Mouse (Mus musculus): ENCODE results near the gene Rnasel. TPM values are rescaled to one million over a fixed set of nuclear protein-coding genes. Genes with fewer than 3 reads are reported as not detected.

The Rnasel gene
- total RNA-seq (2021): 1 to 10 TPM; 8.8 to 9.3 TPM

DNA sequence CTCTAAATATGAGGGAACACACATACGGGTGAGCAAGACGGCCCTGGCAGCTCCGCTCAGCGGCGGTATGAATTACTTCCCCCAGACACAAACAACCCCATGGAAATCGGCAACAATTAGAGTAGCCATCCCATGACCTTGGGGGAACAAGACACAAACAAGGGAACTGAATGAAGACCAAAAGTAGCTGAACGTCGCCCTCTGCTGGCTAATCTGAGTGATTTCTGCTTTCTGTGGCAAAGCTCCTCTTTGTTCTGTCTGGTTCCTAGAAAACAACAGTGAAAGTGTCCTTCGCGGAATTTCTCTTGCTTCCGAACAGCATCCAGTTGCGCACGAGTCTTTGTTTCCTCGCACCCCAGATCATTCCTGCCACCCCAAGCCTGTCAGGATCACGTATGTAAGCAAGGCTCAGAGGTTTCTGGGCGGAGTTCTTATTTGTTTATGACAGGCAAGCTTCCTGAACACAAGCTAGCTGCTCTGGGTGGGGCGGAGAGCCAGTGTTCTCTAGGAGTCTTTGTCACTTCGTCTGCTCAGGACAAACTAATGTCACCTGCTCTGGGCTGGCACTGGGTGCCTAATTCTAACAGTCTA is at the start of gene Rnasel:
Gene Rnasel, plus strand, starts transcription at position 216 of the 591 bp plus-strand sequence.
- intact Hi-C loops (cut with DNase I): loop anchor here (5.0 to 10.0 kb wide), 2 partner anchors 98 to 265 kb away; partner anchors contain the start of gene Dhx9
- DNase-seq (ENCODE audit: low spot score in 2 of 2): peak; percentile 59 to 73

DNA sequence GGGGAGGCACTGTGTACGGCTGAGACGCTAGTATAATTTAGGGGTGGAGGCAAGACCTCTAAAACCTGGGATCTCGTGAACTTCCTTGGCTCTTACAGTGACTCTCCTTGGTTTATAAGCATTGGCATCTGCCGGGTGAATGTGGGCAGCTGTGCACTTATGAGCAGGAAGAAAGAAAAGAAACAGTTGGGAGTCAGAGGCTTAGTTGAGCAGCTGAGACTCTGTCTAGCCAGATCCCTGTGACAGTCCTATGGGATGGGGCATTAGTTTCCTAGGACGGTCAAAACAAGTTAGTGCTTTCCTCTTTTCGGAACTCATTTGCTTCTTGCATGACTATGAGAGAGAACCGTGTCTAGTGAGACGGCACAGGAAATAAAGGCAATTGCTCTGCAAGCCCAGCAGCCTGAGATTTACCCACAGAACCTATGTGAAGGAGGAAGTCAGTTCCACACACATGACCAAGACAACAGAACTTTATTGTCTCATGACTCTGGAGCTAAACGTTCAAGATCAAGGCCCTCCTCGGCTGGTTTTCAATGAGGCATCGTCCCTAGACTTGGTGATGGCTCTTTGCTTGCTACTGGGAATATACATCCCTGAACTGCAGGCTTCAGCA is 48.7 kb upstream of the Rnasel start:
- intact Hi-C loops (cut with DNase I): no loop called here
- DNase-seq (ENCODE audit: low spot score in 2 of 2): no peak

DNA sequence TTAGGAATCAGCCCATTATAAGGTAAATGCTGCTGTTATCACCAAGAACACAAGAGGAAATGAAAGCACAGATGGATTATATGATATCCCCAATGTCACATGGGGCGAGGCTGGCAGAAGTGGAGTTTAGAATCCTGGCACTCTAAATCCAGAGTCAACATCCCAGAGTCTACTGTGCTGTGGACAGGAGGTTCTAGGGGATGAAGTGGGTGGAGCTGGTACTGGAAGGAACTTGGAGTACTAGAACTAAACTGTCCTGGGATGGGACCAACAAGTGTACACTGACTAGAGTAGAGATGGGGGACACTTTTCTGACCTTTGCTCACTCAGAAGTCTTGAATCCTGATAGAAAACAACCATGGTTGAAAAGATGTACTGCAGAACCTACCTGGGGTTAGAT is 47.8 kb upstream of the Rnasel start:
- no peak for DNase-seq (ENCODE audit: low spot score in 2 of 2)
- intact Hi-C loops (cut with DNase I): no loop called here

DNA sequence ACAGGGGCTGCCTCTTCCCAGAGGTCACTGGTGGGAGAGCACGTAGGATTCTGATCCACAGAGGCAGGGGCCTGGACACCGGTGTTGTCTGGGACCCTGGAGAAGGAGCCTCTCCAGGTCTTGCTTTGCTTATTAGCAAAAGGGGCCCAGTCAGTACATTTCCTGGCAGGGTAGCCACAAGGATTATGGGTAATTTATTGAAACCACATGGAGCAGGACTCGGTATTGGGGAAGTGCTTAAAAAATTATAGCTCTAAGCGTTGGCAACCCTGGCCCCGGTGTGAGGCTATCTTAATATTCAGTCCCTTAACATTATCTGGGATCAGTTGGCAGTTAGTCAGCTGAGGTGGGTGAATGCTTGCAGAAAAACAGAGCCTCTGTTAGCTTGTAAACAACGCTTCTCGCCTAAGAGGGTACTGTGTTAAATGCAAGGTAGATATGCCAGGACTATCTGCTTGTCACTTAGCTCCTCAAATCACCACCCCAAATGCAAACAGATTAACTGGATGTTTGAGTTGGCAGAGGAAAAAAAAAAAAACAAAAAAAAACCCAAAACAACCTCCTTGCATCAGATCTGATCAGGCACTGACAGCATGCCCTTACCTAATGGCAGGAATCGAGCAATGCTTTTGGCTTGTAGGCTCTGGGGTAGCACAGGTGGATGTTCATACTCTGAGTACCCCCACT is 46.9 kb upstream of the Rnasel start:
- DNase-seq (ENCODE audit: low spot score in 2 of 2): no peak
- intact Hi-C loops (cut with DNase I): no loop called here

DNA sequence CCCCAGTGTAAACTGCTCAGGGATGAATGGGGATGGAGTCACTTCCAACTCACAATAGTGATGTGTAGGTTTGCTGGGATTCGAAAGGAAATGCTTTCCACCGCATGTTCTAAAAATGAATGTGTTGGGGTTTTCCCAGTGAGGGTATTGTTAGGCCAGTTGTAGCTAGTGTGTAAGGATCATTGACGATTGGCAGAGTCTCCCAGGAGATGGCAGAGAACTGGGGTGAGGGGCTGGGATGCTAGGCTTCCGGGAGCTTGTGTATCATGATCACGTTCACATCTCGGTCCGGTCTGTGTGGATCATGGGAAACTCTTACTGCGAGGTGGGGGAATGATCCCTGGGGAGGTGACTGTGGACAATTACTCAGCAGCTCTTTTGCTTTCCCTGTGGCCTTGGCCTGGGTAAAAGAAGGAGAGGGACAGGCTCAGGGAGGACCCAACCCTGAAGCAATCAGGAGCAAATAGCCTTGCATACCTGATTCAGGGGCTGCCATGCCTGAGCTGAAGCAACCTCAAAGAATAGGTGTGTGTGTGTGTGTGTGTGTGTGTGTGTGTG is 46.3 kb upstream of the Rnasel start:
- intact Hi-C loops (cut with DNase I): no loop called here
- DNase-seq (ENCODE audit: low spot score in 2 of 2): no peak

DNA sequence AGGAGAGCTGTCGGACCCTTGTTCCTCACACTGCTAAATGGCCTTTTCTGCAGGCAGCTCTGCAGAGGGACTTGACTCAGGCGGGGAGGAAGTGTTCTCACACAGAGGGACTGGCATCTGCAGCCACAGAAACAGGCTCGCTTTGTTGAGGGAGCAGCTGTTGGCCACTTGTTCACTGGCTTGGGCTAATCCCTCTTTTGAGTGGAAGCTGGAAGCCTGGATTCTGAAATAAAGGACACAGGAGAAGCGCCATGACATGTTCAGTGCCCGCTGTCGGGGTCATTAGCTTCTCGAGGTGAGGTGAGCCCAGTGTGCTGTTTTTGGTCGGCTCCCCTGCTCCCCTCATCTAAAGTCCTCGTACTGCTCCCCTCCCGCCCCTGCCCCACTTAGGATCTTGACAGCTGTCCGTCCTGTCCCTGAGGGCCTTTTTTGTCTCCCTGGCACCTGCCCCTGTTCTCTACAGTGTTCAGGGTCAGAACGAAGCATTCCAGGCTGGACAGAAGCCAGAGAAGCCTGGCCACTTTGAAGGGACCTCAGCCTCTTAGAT is 45.7 kb upstream of the Rnasel start:
- DNase-seq (ENCODE audit: low spot score in 2 of 2): peak; percentile 38 to 64
- intact Hi-C loops (cut with DNase I): no loop called here

DNA sequence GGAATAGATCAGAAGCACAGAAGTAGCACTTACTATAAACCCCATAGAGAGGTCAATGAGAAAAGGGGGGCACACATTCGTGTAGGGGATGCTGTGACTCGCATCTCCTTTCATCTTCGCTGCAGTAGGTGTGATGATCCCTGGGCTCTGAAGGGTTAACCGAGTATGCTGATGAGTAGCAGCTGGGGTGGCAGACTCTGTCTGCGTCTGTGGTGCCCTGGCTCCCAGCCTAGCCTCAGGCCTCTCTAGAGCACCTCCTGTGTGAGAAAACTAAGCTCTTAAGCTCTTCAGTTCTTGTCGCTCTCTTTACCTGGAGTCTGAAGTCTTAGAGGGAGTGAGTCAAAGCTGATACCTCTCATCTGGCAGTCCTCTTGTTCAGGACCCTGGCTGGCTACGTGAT is 45.1 kb upstream of the Rnasel start:
- intact Hi-C loops (cut with DNase I): no loop called here
- DNase-seq (ENCODE audit: low spot score in 2 of 2): no peak

DNA sequence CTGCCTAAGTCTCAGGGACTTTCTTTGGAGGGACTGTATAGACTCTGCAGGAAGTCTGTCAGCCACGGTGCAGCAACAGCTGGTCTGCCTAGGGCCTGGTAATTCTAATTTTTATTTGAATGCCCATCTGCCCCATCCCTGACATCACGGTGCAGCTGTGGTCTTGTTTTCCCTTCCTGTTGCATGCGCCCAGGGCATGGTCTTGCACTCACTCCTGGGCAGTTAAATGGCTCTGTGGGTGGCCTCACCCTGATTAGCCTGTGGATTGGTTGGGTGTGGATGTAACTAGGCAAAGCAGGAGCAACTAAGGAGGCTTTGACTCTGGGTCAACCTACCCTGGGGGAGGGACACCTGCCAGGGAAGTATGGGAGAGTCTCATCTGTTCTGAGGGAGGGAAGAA is 44.2 kb upstream of the Rnasel start:
- no peak for DNase-seq (ENCODE audit: low spot score in 2 of 2)
- intact Hi-C loops (cut with DNase I): no loop called here

DNA sequence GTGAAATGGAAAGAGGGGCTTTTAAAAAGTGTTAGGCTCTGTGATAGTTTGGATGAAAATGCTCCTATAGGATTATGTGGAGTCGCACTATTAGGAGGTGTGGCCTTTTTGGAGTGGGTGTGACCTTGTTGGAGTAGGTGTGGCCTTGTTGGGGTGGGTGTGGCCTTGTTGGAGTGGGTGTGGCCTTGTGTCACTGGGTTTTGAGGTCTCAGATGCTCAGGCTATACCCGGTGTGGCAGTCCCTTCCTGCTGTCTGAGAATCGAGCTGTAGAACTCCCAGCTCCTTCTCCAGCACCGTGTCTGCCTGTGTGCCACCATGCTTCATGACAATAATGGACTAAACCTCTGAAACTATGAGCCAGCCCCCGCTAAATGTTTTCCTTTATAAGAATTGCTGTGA is 40.6 kb upstream of the Rnasel start:
- DNase-seq (ENCODE audit: low spot score in 2 of 2): no peak

DNA sequence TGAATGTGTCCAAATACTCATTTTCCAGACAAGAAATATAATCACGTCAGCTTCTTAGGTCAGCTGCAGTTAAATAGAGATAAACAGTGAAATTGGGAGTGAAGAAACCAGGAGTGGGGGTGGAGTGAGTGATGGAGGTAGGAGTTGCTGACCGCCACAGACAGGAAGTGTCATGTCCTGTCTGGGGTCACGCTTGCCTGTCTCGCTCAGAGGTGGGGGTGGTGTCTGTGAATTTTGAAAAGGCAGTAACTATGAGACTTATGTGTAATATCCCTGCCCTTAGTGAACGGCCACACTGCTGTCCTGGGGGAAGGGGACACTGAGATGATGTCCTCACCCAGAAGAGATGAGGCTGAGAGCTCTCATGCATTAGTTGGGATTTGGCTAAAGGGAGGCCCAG is 39.8 kb upstream of the Rnasel start:
- intact Hi-C loops (cut with DNase I): no loop called here
- no peak for DNase-seq (ENCODE audit: low spot score in 2 of 2)

More for the DNA sequence above, 40.6 kb upstream of the Rnasel start:
- intact Hi-C loops (cut with DNase I): no loop called here

DNA sequence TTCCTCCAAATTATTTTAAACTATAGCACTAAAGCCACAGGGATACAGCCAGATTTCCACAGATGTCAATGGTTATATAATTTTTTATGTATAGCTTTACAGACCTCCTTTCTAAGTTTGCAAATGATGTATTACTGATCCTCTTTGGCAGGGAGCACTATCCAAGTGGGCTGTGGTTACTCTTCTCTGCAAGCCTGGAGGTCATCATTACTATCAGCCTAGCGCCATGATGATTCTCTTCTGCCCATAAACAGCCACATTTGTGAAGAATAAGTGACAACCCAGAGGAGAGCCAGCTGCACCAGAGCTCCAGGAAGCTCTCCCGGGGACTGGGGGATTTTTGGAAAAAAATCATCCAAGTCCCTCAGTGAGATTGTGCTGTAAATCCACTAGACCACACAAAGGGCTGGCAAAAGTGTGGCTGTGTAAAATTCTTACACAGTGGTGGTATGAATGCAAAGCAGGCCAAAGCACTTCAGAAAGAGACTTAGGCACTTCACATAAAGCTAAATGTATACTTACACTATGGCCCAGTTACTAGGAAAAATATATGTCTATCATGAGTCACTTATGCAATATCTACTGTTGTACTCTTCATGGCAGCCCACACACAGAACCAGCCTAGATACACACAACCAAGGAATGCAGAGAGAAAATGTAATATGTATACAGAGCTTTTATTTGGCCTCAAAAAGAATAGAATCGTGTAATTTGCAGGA is 37.5 kb upstream of the Rnasel start:
- intact Hi-C loops (cut with DNase I): no loop called here
- peak in 1 of 2 experiments; percentile 41 for DNase-seq (ENCODE audit: low spot score in 2 of 2)

DNA sequence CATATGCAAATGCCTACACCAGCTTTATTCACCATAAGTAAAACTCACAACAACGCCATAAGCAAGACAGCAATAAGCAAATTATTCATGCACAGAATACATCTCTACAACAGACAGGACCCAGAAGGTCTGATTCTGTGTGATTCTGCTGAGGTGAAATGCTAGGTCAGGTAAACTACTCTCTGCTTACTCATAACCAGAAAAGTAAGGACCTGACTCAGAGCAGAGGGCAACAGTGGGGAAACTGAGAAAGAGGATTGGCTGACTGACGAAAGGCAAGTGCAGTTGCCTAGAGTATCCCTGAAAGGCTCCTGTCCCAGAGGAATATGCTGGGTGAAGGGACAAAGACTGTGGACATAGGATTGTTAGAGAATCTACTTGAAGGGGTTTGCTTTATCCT is 36.6 kb upstream of the Rnasel start:
- intact Hi-C loops (cut with DNase I): no loop called here
- no peak for DNase-seq (ENCODE audit: low spot score in 2 of 2)

DNA sequence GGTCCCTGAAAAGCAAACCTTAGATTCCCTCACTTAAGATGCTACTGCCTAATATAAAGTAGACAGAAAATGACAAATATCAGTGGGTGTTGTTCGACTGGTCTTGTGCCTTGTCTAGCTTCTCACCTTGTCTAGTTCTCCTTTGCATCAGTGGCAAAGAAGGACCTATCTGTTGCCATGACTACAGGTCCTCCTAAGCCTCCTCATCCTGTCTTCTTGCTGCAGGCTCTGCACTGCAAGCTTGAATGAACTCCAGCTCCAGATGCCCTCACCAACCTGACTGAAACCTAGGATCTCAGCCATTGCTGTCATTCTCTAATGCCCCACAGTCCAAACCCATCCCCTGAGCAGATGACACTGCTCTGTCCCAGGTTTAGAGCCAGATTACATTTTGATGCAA is 31.2 kb upstream of the Rnasel start:
- intact Hi-C loops (cut with DNase I): no loop called here
- no peak for DNase-seq (ENCODE audit: low spot score in 2 of 2)

DNA sequence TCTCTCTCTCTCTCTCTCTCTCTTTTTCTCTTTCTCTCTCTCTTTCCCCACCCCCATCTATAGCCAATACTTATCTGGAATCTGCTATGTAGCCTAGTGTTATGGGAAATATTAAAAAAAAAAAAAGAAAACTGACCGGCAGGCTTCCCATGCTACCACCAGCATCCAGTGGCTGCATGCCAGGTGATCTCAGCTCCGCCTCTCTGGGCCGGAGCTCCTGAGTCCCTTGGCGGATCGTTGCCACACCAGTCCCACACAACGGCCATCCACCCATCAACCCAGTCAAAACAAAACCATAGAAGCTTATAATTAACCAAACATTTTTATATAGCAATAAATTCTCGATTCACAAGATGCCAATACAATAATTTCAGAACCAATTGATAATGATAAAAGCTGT is 28.3 kb upstream of the Rnasel start:
- intact Hi-C loops (cut with DNase I): no loop called here
- no peak for DNase-seq (ENCODE audit: low spot score in 2 of 2)

DNA sequence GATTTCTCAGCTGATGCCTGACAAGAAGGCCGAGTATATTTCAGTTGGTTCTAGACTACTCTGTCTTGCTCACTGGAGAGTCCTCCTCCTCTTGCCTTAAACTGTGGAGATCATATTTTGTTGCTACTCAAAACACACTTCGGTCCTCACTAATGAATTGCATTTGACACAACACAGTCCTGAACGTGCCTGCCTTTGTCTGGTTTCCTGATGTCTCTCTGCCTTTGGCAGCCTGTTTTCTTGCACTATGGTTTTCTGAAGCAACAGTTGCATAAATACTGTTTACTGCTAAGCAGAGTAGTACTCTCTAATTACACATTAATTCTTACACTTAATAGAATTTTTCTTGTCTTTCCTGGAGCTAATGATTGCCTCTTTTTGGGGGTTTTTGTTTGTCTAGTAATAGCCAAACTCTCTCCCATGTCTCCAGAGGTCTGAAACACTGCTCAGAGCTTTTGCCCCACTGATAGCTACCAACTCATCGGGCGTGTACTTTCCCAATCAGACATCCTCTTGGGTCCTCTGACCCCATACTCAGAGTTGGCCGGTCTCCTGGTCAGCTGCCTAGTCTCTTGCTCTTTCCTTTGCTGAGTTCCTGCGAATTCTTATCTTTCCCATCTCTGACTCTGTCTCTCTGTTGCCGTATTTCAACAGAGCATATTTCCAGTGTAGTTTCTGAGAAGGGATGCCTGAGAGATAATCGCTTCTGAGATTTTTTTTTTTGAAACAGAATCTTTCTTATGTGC is 27.5 kb upstream of the Rnasel start:
- no peak for DNase-seq (ENCODE audit: low spot score in 2 of 2)
- intact Hi-C loops (cut with DNase I): no loop called here

DNA sequence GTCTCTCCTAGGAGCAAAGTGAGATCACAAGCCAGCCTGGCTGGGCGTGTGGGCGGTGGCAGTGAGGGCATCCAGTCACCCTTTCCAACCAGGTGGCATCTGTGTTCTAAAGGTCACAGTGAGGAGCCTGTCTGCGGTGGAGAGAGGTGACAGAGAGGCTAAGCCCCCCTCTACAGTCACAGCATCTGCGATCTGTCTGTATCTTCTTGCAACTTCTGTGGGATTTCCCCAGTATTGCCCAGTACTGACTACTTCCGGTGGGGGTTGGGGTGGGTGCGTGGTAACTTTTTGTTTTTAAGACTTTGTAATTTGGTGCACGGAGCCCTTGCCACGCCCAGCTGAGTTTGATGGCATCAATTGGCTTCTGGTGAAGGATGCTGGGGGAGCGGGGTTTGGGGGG is 25.8 kb upstream of the Rnasel start:
- intact Hi-C loops (cut with DNase I): no loop called here
- no peak for DNase-seq (ENCODE audit: low spot score in 2 of 2)

DNA sequence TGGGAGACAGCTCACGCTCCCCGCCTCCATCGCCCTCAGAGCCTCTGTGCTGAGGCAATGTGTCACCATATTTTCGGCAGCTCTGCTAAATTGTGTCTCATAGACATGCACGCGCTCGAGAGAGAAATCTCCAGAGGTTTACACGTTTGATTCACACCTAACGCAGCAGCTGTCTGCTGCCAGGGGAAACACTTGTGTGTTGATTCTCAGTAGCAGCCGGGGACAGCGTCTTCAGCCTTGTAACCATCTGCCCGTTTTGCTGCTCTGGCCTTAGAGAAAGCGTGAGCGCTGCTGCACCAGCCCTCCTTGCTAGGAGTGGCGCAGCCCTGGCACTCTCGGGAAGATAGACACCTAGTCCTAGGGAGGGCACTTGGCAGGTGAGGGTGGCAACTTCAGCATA is 22.6 kb upstream of the Rnasel start:
- peak in 1 of 2 experiments; percentile 35 for DNase-seq (ENCODE audit: low spot score in 2 of 2)
- intact Hi-C loops (cut with DNase I): no loop called here

DNA sequence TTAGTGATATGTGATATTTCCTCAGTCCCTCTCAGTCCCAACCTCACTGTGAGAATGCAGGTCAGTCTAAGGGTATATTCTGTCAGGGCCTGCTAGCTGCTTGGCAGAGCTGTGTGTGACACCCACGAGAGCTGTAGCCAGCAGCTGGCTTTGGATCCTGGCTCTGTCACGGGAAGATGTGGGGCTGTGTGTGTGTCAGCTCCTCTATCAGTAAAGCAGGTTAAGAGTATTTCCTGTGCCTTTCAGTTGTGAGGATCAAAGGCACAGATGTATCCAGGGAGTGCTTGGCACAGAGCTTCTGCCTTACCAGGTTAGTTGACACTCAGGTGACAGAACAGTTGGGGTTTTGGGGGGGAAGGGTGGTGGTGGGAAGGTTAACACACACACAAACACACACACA is 19.4 kb upstream of the Rnasel start:
- intact Hi-C loops (cut with DNase I): no loop called here
- peak in 1 of 2 experiments; percentile 26 for DNase-seq (ENCODE audit: low spot score in 2 of 2)

DNA sequence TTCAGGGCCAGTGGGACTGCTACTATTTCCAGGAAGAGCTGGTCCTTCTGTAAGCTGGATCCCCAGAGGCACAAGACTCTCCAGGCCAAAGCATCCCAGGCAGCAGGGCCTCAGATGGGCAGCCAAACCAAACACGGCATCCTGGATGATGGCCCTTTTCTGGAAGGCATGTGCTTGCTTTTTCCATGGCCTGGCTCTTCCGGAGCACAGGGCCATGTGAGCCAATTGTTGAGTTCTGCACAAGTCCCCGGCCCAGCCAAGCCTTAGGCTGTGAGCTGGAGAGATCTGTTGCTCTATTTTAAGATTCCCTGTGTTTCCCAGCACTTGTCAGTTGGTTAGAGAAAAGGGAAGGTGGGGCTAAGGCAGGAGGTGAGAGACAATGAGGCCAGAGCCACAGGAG is 18.6 kb upstream of the Rnasel start:
- peak in 1 of 2 experiments; percentile 35 for DNase-seq (ENCODE audit: low spot score in 2 of 2)
- intact Hi-C loops (cut with DNase I): no loop called here
